Mouse (Mus musculus): ENCODE data around the gene Ppm1h. TPM values are rescaled to one million over a fixed set of nuclear protein-coding genes. Genes with fewer than 3 reads are reported as not detected.
"Not testable (repeated sequence)": the region's sequence is repeated elsewhere in the genome, so short reads cannot be mapped to it uniquely, and the experiment has no call there.

Ppm1h gene
- total RNA-seq, 4 experiments from 2014 or later: 67.7 to 79.8 (median 72.7) TPM

DNA sequence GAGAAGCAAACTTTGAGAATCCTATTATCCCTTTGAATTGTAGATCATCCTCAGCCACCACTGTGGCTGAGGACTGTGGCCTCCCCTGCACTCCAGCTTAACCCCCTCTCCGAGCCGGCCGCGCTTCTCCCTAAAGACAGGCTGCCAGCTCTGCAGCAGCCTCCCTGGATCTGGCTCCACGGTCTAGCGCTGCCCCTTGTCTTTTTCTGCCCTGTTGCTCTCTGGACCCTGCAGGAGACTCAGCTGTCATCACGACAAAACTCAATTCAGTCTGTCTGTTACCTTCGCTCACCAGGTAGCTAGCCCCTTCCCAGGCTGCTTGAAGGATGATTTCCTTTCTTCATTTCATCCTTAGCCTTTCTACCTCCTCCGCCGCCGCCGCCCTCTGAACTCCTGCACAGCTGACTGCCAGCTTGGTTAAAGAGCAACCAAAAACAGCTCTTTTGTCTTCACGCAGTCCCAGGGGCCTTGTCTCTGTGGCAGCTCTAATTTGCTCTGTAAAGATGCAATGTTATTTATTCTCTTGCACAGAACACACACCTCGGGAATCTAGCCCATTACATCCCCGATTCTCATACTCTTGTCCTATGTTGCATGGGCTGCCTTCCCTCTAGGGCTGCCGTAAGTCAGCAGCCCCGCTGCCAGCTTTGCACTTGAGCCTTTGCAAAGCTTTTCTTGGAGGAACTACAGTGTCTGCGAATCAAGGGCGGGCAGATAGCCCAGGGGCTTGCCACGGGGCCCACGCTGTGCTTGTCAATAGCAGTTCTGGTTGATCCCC, 285.1 kb downstream of the Ppm1h start:
- no peak for DNase-seq (ENCODE audit: low spot score in 2 of 2)

GRCm38 (mm10) chr10:122964241-122964636, 285.7 kb downstream of the Ppm1h start:
- DNase-seq (ENCODE audit: low spot score in 2 of 2): no peak

DNA sequence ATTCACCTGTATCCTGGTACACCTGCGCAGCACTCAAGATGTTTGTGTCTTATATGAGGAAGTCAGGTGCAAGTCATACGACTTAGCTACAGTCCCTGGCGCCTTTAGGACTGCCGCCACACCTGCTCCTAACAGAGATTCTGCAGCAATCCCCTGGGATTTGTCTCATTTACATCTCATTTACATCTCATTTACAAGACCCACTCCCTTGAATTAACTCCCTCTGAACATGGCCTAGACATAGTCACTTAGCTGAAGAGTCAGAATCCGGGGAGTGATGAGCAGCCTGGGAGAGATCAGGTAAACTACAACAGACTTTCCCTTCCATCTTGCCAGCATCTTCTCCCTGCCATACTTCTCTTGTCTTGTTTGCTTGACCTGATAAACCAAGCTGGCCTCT, 287.1 kb downstream of the Ppm1h start:
- not testable (repeated sequence) for DNase-seq (ENCODE audit: low spot score in 2 of 2)

DNA sequence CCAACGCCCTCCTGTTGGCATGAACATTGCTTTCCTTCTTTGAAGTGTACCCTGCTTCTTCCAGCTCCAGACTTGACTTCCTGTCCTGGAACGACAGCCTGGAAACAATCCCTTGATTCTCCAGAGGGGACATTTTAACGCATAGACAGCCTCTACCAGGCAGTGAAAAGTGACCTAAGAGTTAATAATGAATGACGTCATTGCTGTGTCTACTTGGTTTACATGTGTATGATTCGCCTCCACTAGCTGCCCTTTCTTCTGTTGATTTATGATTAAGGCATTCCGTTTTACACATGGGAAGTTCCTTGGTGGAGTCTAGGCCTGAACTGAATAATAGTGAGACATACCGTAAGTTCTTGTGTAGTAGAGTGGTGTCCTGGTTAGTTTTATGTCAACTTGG, 287.9 kb downstream of the Ppm1h start:
- no peak for DNase-seq (ENCODE audit: low spot score in 2 of 2)

DNA sequence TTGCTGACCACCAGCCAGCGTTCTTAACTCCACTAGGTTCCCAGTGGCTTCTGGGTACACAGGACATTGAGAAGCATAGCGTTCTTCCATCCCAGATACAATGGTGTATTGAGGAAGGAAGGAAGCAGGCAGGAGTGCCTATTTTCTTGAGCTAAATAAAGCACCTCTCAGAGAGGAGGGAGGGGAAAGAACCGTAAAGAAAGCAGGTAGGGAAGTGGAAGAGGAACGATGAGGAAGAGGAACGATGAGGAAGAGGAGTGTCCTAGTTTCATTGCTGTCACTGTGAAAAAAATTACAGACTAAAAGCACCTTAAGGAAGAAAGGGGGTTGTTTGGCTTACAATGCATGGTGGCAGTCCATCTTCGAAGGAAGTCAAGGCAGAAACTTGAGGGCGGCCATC, 291.6 kb downstream of the Ppm1h start:
- DNase-seq (ENCODE audit: low spot score in 2 of 2): no peak

DNA sequence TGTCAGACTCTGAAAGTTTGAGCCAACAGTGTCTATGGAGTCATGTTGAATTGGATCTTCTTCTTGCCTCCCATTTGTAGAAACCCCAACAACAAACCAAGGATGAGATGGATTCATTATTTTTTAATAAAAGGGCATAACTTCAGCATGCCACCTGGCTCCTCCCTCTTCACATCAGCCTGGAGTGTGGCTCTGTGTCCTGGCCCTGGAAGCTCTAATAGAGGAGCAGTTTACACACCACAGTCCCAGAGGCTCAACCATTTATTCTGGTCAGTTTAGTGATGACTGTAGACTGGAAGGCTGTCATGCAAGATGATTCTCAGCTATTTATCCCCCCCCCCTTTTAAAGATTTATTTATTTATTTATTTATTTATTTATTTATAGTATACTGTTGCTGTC, 294.7 kb downstream of the Ppm1h start:
- DNase-seq (ENCODE audit: low spot score in 2 of 2): no peak

GRCm38 (mm10) chr10:122976038-122976437, 297.5 kb downstream of the Ppm1h start:
- no peak for DNase-seq (ENCODE audit: low spot score in 2 of 2)

DNA sequence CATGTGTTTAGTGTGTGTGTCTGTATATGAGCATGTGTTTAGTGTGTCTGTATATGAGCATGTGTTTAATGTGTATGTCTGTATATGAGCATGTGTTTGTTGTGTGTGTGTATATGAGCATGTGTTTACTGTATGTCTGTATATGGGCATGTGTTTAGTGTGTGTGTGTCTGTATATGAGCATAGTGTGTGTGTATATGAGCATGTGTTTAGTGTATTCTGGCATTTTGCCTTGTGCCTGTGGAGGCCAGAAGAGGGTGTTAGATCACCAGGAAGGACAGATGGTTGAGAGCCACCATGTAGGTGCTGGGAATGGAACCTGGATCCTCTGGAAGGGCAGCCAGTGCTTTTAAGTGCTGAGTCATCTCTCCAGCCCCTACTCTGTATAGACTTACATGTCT, 300.8 kb downstream of the Ppm1h start:
- DNase-seq (ENCODE audit: low spot score in 2 of 2): no peak

DNA sequence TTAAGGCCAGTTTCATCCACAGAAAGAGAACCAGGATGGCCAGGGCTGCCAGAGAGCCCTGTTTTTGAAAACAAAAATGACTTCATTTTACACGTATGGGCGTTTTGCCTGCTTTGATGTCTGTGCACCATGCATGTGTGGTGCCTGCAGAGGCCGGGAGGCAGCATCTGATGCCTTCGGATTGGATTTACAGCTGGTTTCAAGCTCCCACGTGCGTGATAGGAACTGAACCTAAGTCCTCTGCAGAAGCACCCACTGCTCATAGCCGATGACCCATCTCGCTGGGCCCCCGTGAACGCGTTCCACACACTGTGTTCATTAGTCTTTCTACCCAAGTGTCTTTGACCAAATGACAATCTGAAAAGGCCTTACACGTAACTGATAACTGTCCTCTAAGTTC, 301.6 kb downstream of the Ppm1h start:
- no peak for DNase-seq (ENCODE audit: low spot score in 2 of 2)

DNA sequence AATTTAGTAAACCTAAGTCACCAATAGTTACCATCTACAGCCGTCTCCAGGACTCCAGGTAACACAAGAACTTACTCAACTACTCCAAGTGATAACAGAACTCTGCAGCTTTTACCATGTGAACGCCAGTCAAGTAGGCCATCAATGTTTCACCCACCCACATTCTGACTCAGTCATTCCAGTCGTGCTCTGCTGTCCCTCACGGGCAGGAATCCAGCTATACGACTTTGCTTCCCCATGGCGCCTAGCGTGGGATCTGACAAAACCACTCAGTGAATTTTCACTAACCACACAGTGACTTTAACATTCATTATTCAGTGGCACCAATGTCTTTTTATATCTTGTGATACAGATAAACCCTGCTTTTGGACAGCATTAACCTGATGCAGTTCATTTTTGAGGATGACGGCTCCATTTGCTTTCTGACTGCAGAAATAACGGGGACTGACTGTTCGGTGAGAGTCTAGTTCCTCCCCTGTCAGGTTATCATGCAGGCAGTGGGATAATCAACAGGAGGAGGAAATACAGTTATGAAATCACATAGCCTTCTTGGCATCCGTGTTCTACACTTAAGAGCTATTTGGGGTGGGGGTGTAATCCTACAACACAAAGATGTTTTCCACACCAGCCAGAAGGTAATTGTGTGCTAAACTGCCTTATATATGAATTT, 304.5 kb downstream of the Ppm1h start:
- no peak for DNase-seq (ENCODE audit: low spot score in 2 of 2)

DNA sequence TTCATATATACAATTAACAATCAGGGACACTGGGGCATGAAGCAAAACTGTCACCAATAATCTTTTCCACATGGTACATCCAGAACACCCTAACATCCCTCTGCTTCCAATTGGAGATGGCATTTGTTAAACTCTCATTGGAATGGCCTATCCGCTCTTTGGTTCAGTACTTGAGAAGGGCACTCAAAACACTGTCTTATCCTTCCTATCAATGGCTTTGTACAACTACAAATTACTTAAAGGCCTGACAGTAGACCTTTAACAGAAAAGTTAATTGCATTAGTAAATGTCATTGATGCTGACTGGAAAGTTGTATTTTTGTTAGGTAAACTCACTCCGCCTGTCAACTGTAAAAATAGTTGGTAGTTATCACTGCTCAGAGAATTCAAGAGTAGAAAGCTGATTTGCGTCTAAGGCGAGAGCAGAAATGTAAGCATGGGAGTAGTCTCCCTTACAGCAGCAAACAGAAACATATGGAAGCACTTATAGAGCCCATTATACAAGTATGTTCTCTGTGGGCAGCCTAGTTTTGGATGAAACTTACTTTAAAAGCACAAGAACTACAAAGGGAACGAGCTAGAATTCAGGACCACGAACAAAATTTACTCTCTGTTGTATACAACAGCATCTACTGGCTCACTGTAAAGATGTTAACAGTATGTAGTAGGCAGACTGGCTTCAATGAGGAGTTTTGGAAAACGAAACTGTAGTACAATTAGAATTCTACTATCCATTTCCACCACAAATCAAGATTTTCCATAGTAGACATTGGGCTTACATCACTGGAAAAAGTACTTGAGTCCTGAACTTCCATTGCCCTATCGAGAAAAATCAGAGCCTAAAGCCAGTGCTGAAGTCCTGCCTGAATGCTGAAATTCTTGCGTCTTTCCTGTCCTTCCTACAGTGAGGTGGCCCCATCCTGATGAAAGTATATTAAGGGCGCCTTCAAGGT, 305.3 kb downstream of the Ppm1h start:
- DNase-seq (ENCODE audit: low spot score in 2 of 2): no peak

- DNase-seq (ENCODE audit: low spot score in 2 of 2): no peak
Observed at GRCm38 (mm10) chr10:122984531-122985251, 306.1 kb downstream of the Ppm1h start.

GRCm38 (mm10) chr10:122985252-122985514, 306.6 kb downstream of the Ppm1h start:
- DNase-seq (ENCODE audit: low spot score in 2 of 2): no peak

- peak; percentile 58 to 75 for DNase-seq (ENCODE audit: low spot score in 2 of 2)
Observed at GRCm38 (mm10) chr10:122985515-122986319, 307.2 kb downstream of the Ppm1h start.

- peak; percentile 60 to 72 for DNase-seq (ENCODE audit: low spot score in 2 of 2)
Observed at GRCm38 (mm10) chr10:122986320-122987225, 308.0 kb downstream of the Ppm1h start.

DNA sequence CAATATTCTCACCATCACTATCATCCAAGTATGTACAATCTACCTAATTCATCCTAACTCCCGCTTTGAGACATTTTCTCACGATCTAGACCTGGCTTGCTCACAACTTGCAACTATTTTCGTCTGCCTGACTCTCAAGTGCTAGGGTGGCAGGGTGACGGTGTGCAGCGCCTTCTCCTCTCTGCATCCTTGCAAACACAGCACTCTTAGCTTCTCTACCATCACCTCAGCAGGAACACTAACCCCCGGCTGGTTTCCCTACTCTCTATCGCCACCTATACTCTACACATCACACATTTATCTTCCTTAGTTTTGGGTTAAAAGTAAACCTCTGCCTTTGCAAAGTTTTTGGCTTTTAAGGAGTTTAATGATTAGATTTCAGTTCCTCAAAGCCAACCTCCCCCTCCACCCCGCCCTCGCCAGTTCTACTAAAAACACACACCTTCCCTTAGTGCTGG, 309.1 kb downstream of the Ppm1h start:
- peak in 1 of 2 experiments; percentile 32 for DNase-seq (ENCODE audit: low spot score in 2 of 2)

- DNase-seq (ENCODE audit: low spot score in 2 of 2): no peak
Observed at GRCm38 (mm10) chr10:122988372-122988771, 309.8 kb downstream of the Ppm1h start.

DNA sequence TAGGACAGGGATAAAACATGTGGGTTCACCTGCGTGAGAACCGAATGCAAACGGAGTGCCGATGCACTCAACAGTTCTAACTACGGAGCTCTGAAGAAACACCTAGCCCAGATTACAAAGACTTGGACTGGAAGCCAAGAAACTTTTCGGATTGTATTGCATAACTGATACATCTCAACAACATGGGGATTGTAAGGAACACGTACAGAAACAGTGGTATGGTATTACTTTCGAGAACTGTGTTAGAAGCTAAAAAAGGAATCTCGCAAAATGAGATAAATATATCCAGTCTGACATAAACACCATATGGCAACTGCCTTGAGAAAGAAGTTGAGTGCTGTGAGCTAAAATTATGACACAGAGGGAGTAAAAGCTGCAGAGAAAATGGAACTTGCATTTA, 311.4 kb downstream of the Ppm1h start:
- DNase-seq (ENCODE audit: low spot score in 2 of 2): no peak

DNA sequence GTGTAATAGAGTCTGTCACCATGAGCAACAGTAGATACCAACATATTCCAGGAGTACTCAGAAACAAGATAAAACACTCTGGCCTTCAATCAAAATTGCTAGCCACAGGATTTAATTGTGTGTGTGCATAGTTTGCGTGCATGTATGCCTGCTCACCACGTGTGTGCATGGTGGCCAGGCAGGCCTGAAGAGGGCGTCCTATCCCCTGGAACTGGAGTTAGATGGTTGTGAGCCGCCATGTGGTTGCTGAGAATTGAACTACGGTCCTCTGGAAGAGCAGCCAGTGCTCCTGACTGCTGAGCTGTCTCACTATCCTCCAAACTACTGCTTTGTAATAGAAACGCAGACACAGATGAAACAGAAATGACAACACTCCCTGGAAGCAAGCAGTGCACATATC, 312.0 kb downstream of the Ppm1h start:
- DNase-seq (ENCODE audit: low spot score in 2 of 2): no peak

All from layer of hippocampus, adult 8-10 months (tissue).